Comparison of ENCODE assay signal across 12 mouse cellular contexts in genomic region chr16:89818661-89819060, GRCm38 (mm10).
A peak's percentile ranks its signal among the peaks of the same experiment; 100 is the strongest.
DNase-seq lines count a peak whose midpoint lies in the region; ATAC-seq lines count a peak whose summit lies in the region.
"Had no signal": no experiment of that assay in that cellular context is flagged by ENCODE, and none has a peak within 500 bp of the region (broad histone marks: within the 10 kb centered on the region; RNA-seq: fewer than 3 reads in every experiment).

No protein-coding gene starts in this region.

- 0 out of 2 replicates have a peak, but pooled peaks cover 3% of the 10 kb centered on the region for H3K9me3 ChIP-seq in hindbrain, embryonic 10.5 days
- H3K9me3 ChIP-seq in hindbrain, embryonic 11.5 days (ENCODE audit: control insufficient read depth, low read length), result no peaks in the 10 kb centered on the region
- H3K9me3 ChIP-seq in embryonic facial prominence, embryonic 10.5 days, result 0 out of 2 replicates have a peak, but pooled peaks cover 2% of the 10 kb centered on the region
- H3K9me3 ChIP-seq in hindbrain, embryonic 13.5 days, result no peaks in the 10 kb centered on the region
- no peaks in the 10 kb centered on the region for H3K9me3 ChIP-seq in midbrain, embryonic 14.5 days (ENCODE audit: control insufficient read depth, low read length)

- no peak for DNase-seq in hindbrain, embryonic 10.5 days (ENCODE audit: low spot score)
- DNase-seq in hindbrain, embryonic 11.5 days (ENCODE audit: low spot score), result no peak
- DNase-seq in embryonic facial prominence, embryonic 10.5 days (ENCODE audit: low spot score), result no peak
- DNase-seq in midbrain, embryonic 14.5 days, result no peak
- no peak for DNase-seq in cerebellum, postnatal 10 days
- DNase-seq in kidney, postnatal 10 days, result no peak
- DNase-seq: cerebellum, adult 2 months had no signal

- no peak overlapping the region for H3K27ac ChIP-seq in hindbrain, embryonic 10.5 days
- no peak overlapping the region for H3K27ac ChIP-seq in hindbrain, embryonic 11.5 days (ENCODE audit: low read depth, low read length)
- no peak overlapping the region for H3K27ac ChIP-seq in embryonic facial prominence, embryonic 10.5 days (replicated peaks)
- H3K27ac ChIP-seq in hindbrain, embryonic 13.5 days, result no peak overlapping the region
- H3K27ac ChIP-seq in midbrain, embryonic 14.5 days (replicated peaks; ENCODE audit: low read depth, low read length), result no peak overlapping the region

- H3K4me1 ChIP-seq in hindbrain, embryonic 10.5 days (replicated peaks), result peaks cover 34% of the 10 kb centered on the region
- peaks cover 4% of the 10 kb centered on the region; the same call in 1 of the 2 replicates for H3K4me1 ChIP-seq in hindbrain, embryonic 11.5 days (replicated peaks; ENCODE audit: control insufficient read depth, insufficient read depth, low read length)
- H3K4me1 ChIP-seq in embryonic facial prominence, embryonic 10.5 days, result peaks cover 37% of the 10 kb centered on the region
- H3K4me1 ChIP-seq in hindbrain, embryonic 13.5 days (replicated peaks), result peaks cover 41% of the 10 kb centered on the region
- H3K4me1 ChIP-seq in midbrain, embryonic 14.5 days (ENCODE audit: control insufficient read depth, insufficient read depth, low read length), result peaks cover 36% of the 10 kb centered on the region

- no peak overlapping the region for H3K9ac ChIP-seq in hindbrain, embryonic 11.5 days (ENCODE audit: low read depth, low read length)
- H3K9ac ChIP-seq in hindbrain, embryonic 13.5 days, result no peak overlapping the region; the same call in 1 of the 2 replicates
- H3K9ac ChIP-seq in midbrain, embryonic 14.5 days (replicated peaks; ENCODE audit: low read length), result no peak overlapping the region

- H3K4me2 ChIP-seq in hindbrain, embryonic 11.5 days (replicated peaks; ENCODE audit: low read depth, low read length), result no peak overlapping the region
- peak overlapping the region; percentile 78 for H3K4me2 ChIP-seq in hindbrain, embryonic 13.5 days
- peak overlapping the region; percentile 78 for H3K4me2 ChIP-seq in midbrain, embryonic 14.5 days (ENCODE audit: low read length)

- ATAC-seq in hindbrain, embryonic 11.5 days (ENCODE audit: low FRiP score), result no peak; the same call in 1 of the 2 replicates
- no peak for ATAC-seq in hindbrain, embryonic 13.5 days (ENCODE audit: low FRiP score)
- ATAC-seq in midbrain, embryonic 14.5 days (ENCODE audit: low FRiP score, low TSS enrichment), result no peak
- no peak for ATAC-seq in monocyte, adult 5-6 weeks (replicated peaks; ENCODE audit: insufficient number of reproducible peaks, low FRiP score, low TSS enrichment, poor library complexity, severe bottlenecking)
- ATAC-seq: activated CD4-positive, CD25-positive, alpha-beta regulatory T cell, adult 4 months had no signal

- H3K36me3 ChIP-seq in hindbrain, embryonic 10.5 days, result peaks cover 16% of the 10 kb centered on the region
- no peaks in the 10 kb centered on the region for H3K36me3 ChIP-seq in hindbrain, embryonic 11.5 days (ENCODE audit: control insufficient read depth, insufficient read depth, low read length)
- H3K36me3 ChIP-seq in embryonic facial prominence, embryonic 10.5 days (replicated peaks), result peaks cover 16% of the 10 kb centered on the region
- H3K36me3 ChIP-seq in hindbrain, embryonic 13.5 days, result peaks cover 14% of the 10 kb centered on the region
- 0 out of 2 replicates have a peak, but pooled peaks cover 4% of the 10 kb centered on the region for H3K36me3 ChIP-seq in midbrain, embryonic 14.5 days (ENCODE audit: control insufficient read depth, insufficient read depth, low read length)

- 19% methylated on average over 4 of the region's 4 CpGs for WGBS in hindbrain, embryonic 10.5 days
- WGBS in hindbrain, embryonic 11.5 days, result 29% methylated on average over 4 of the region's 4 CpGs
- WGBS in embryonic facial prominence, embryonic 10.5 days, result 33% methylated on average over 4 of the region's 4 CpGs
- 20% methylated on average over 4 of the region's 4 CpGs for WGBS in hindbrain, embryonic 13.5 days
- whole genome bisulfite sequencing in midbrain, embryonic 14.5 days, result 19% methylated on average over 4 of the region's 4 CpGs

- H3K4me3 ChIP-seq in hindbrain, embryonic 10.5 days, result peak overlapping the region; percentile 58; the same call in 1 of the 2 replicates
- no peak overlapping the region for H3K4me3 ChIP-seq in hindbrain, embryonic 11.5 days (ENCODE audit: low read depth, low read length)
- H3K4me3 ChIP-seq in embryonic facial prominence, embryonic 10.5 days, result peak overlapping the region; percentile 64
- no peak overlapping the region; the same call in 1 of the 2 replicates for H3K4me3 ChIP-seq in hindbrain, embryonic 13.5 days
- H3K4me3 ChIP-seq in midbrain, embryonic 14.5 days (replicated peaks; ENCODE audit: low read depth, low read length), result no peak overlapping the region
- H3K4me3 ChIP-seq: erythroblast, embryonic 14.5 days; megakaryocyte, embryonic 14.5 days had no signal

- peaks cover 71% of the 10 kb centered on the region for H3K27me3 ChIP-seq in hindbrain, embryonic 10.5 days (ENCODE audit: insufficient read depth, poor library complexity, severe bottlenecking)
- peaks cover 3% of the 10 kb centered on the region; the same call in 1 of the 2 replicates for H3K27me3 ChIP-seq in hindbrain, embryonic 11.5 days (ENCODE audit: control insufficient read depth, insufficient read depth, low read length)
- H3K27me3 ChIP-seq in embryonic facial prominence, embryonic 10.5 days (replicated peaks; ENCODE audit: low read depth, poor library complexity, severe bottlenecking), result peaks cover 56% of the 10 kb centered on the region
- H3K27me3 ChIP-seq in hindbrain, embryonic 13.5 days, result peaks cover 14% of the 10 kb centered on the region
- peaks cover 15% of the 10 kb centered on the region for H3K27me3 ChIP-seq in midbrain, embryonic 14.5 days (ENCODE audit: control insufficient read depth, insufficient read depth, low read length)

Comparison
In these comparisons a context has a peak if more than half of its experiments do, and no peak if none do; other contexts are left out.
1. H3K4me3 ChIP-seq: peak in hindbrain, embryonic 10.5 days (single experiment) and embryonic facial prominence, embryonic 10.5 days (single experiment); none in hindbrain, embryonic 11.5 days (single experiment), hindbrain, embryonic 13.5 days (single experiment) and midbrain, embryonic 14.5 days (single experiment).